ENCODE assay signal across 8 mouse cellular contexts in genomic region chr9:57158013-57158470, GRCm38 (mm10). TPM values are rescaled to one million over a fixed set of nuclear protein-coding genes. Genes with fewer than 3 reads are reported as not detected.
DNase-seq lines count a peak whose midpoint lies in the region; ATAC-seq lines count a peak whose summit lies in the region.

TSS of gene Commd4 (minus strand) at chr9:57158331.

- DNase-seq in CD4-positive, CD25-positive, alpha-beta regulatory T cell, adult 2 months (ENCODE audit: low read depth, low spot score), result peak; percentile 93
- DNase-seq in fat pad, adult 2 months (ENCODE audit: extremely low read depth, low read depth, low spot score), result peak; percentile 63
- peak; percentile 98 for DNase-seq in kidney, postnatal 10 days
- DNase-seq in natural killer cell, adult 2 months (ENCODE audit: low spot score in 2 of 2), result peak; percentile 74 to 80

- H3K4me3 ChIP-seq in brown adipose tissue, adult 24 weeks (ENCODE audit: insufficient read depth, low read depth, low read length), result peak within 1 kb of the TSS; percentile 76
- H3K4me3 ChIP-seq in heart, embryonic 13.5 days, result peak within 1 kb of the TSS; percentile 93
- H3K4me3 ChIP-seq in liver, embryonic 12.5 days, result peak within 1 kb of the TSS; percentile 84
- peak within 1 kb of the TSS; percentile 63 for H3K4me3 ChIP-seq in stomach, embryonic 15.5 days (replicated peaks)

- H3K4me1 ChIP-seq in brown adipose tissue, adult 24 weeks (ENCODE audit: control insufficient read depth, insufficient read depth, insufficient read length, low read length), result peaks cover 9% of the 10 kb centered on the region; the same call in 1 of the 2 replicates
- peaks cover 12% of the 10 kb centered on the region for H3K4me1 ChIP-seq in heart, embryonic 13.5 days
- H3K4me1 ChIP-seq in liver, embryonic 12.5 days, result peaks cover 17% of the 10 kb centered on the region
- peaks cover 7% of the 10 kb centered on the region for H3K4me1 ChIP-seq in stomach, embryonic 15.5 days

- peak within 1 kb of the TSS; percentile 89 for H3K9ac ChIP-seq in heart, embryonic 13.5 days
- peak within 1 kb of the TSS; percentile 78 for H3K9ac ChIP-seq in liver, embryonic 12.5 days
- H3K9ac ChIP-seq in stomach, embryonic 15.5 days, result peak within 1 kb of the TSS; percentile 51

- H3K4me2 ChIP-seq in heart, embryonic 13.5 days, result peak within 1 kb of the TSS; percentile 98
- peak within 1 kb of the TSS; percentile 87 for H3K4me2 ChIP-seq in liver, embryonic 12.5 days
- H3K4me2 ChIP-seq in stomach, embryonic 15.5 days, result peak within 1 kb of the TSS; percentile 82

- peak; percentile 66 for ATAC-seq in heart, embryonic 13.5 days (ENCODE audit: extremely low read depth, insufficient number of reproducible peaks, low FRiP score, low TSS enrichment)
- ATAC-seq in liver, embryonic 12.5 days, result peak; percentile 80
- peak; percentile 82 for ATAC-seq in stomach, embryonic 15.5 days (ENCODE audit: insufficient read depth, low FRiP score, low read depth)

- H3K36me3 ChIP-seq in heart, embryonic 13.5 days, result peaks cover 22% of the 10 kb centered on the region
- peaks cover 20% of the 10 kb centered on the region for H3K36me3 ChIP-seq in liver, embryonic 12.5 days
- H3K36me3 ChIP-seq in stomach, embryonic 15.5 days, result peaks cover 6% of the 10 kb centered on the region; the same call in 1 of the 2 replicates

- 1% methylated on average over 24 of the region's 24 CpGs for WGBS in heart, embryonic 13.5 days
- whole genome bisulfite sequencing in liver, embryonic 12.5 days (ENCODE audit: insufficient replicate concordance), result under 1% methylated on average over 24 of the region's 24 CpGs
- WGBS in stomach, embryonic 15.5 days, result under 1% methylated on average over 24 of the region's 24 CpGs

- peak within 1 kb of the TSS; percentile 52; the same call in 1 of the 2 replicates for H3K27ac ChIP-seq in brown adipose tissue, adult 24 weeks (replicated peaks; ENCODE audit: low read depth, low read length)
- peak within 1 kb of the TSS; percentile 50; the same call in 1 of the 2 replicates for H3K27ac ChIP-seq in heart, embryonic 13.5 days (replicated peaks)
- peak within 1 kb of the TSS; percentile 50; the same call in 1 of the 2 replicates for H3K27ac ChIP-seq in liver, embryonic 12.5 days
- no peak within 1 kb of the TSS for H3K27ac ChIP-seq in stomach, embryonic 15.5 days

- no peaks in the 10 kb centered on the region for H3K9me3 ChIP-seq in heart, embryonic 13.5 days
- H3K9me3 ChIP-seq in liver, embryonic 12.5 days (replicated peaks), result no peaks in the 10 kb centered on the region
- no peaks in the 10 kb centered on the region for H3K9me3 ChIP-seq in stomach, embryonic 15.5 days

- H3K27me3 ChIP-seq in heart, embryonic 13.5 days (replicated peaks), result 0 out of 2 replicates have a peak, but pooled peaks cover 8% of the 10 kb centered on the region
- no peaks in the 10 kb centered on the region for H3K27me3 ChIP-seq in liver, embryonic 12.5 days (replicated peaks)
- no peaks in the 10 kb centered on the region for H3K27me3 ChIP-seq in stomach, embryonic 15.5 days (replicated peaks)

RNA-seq across cellular contexts. Expression of gene Commd4, which starts in this region (rescaled TPM):
- 65.1 and 89.8 TPM in 2 replicates for polyA plus RNA-seq in brown adipose tissue, adult 24 weeks (2012; ENCODE audit: insufficient read depth, insufficient read length, missing spikeins)
- 69.1 and 75.8 TPM in 2 replicates for polyA plus RNA-seq in heart, embryonic 13.5 days (2015; fragmentation: Nextera tagmentation; extraction: Ambion mirVana)
- 62.8 and 64.2 TPM in 2 replicates for polyA plus RNA-seq in liver, embryonic 12.5 days (2016; fragmentation: Nextera tagmentation; extraction: Ambion mirVana)
- polyA plus RNA-seq in stomach, embryonic 15.5 days (2015; fragmentation: Nextera tagmentation; extraction: Ambion mirVana), result 87.0 and 90.3 TPM in 2 replicates
